Mouse (Mus musculus): Measurements from ENCODE around the gene Susd5. TPM values are rescaled to one million over a fixed set of nuclear protein-coding genes. Genes with fewer than 3 reads are reported as not detected.
"Not testable (repeated sequence)": the region's sequence is repeated elsewhere in the genome, so short reads cannot be mapped to it uniquely, and the experiment has no call there.

Gene Susd5
- polyA plus RNA-seq, 1 experiment from 2014 or later = 0.05 TPM

GRCm38 (mm10) chr9:114129273-114129835 is 72.4 kb downstream of the Susd5 start:
- not testable (repeated sequence) for H3K27me3 ChIP-seq (replicated peaks; ENCODE audit: control insufficient read depth, insufficient read depth, low read length); H3K9me3 ChIP-seq (replicated peaks; ENCODE audit: control insufficient read depth, low read length); H3K4me3 ChIP-seq (ENCODE audit: low read depth, low read length); ATAC-seq; DNase-seq (ENCODE audit: low spot score); H3K36me3 ChIP-seq (ENCODE audit: control insufficient read depth, insufficient read depth, low read length); H3K4me1 ChIP-seq (ENCODE audit: control insufficient read depth, insufficient read depth, low read length); H3K4me2 ChIP-seq (ENCODE audit: low read length); H3K9ac ChIP-seq (ENCODE audit: low read length); H3K27ac ChIP-seq (ENCODE audit: low read depth, low read length)
- 84% methylated on average over 1 of the region's 1 CpGs for WGBS

Other genes starting within 250 kb of the Susd5 start
- 30.5 and 30.7 TPM in 2 replicates for gene Ubp1, start 126.2 kb upstream of the Susd5 start, polyA plus RNA-seq (2014; fragmentation: Nextera tagmentation; extraction: Ambion mirVana)
- 22.0 and 23.7 TPM in 2 replicates for gene Fbxl2, start 10.9 kb upstream of the Susd5 start, polyA plus RNA-seq (2014; fragmentation: Nextera tagmentation; extraction: Ambion mirVana)